Mouse (Mus musculus): ENCODE measurements at regions not wholly inside any gene's neighbourhood (a gene's known extent, or its start where the extent isn't known, plus 50 kb on each side); places are given as distances from the start of the nearest gene placed in this dataset.

DNA sequence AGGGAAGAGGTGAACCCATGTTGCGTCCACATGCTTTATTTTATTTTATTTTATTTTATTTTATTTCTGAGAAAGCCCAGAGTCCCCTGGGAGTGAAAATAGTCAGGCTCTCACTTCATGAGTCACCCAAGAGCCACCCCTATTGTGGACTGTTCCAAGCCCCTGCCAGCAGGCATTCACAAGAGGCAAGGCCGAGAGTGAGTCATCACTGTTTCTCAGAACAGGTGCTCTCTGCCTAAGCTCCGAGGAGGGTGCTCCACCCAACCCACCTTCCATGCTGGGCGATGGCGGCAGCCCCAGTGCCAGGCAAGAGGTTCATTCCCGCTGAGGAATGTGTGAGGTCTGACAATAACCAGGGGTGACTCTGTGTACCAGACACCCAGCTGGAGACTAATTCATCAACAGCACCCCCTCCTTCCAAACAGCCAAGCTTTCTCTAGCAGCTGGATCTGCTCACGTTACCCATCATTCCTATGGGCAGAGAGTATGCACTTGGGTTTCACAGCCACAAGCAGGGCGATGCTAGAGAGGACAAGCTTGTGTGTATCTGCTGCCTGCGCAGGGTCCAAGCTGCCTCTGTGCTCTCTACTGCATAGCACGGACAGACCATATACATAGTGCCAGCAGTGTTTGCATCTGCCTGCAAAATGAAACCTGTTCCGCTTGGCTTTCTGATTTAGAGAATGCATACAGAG is 122.8 kb downstream of the Zfp706 start:
- DNase-seq, result no peak

DNA sequence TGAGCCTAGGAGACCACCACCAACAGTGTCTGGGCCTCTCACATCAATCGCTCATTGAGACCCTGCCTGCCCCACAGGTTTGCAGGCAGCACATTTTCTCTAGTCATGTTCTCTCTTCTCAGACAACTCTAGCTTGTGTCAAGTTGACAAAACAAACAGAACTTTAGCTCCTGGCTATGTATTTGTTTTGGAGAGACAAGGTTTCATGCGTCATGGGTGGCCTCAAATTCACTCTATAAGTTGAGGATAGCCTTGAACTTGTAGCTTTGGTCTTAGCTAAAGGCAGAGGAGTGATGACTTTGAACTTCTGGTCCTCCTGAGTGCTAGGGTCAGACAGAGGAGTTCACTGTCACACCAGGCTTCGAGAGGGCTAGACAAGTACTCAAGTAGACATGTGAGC is 123.5 kb downstream of the Zfp706 start:
- no peak for DNase-seq

DNA sequence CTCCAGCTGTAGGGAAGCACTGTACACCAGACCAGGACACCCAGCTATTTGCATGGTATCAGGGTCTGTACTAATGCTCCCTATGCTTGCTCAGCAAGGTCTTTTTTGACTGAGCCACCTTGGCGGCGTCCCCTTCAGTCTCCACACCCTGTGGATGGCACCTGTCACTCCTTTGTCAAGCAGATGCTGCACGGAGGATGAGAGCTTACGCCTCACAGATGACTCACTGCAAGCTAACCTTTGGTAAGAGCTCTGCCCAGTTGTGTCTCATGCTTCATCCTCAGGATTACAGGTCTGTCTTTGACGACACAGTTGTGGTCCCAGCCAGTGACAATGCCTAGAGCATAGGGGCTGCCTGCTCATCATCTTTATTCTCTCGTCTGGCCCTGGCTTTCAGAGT is 124.4 kb downstream of the Zfp706 start:
- DNase-seq, result no peak

DNA sequence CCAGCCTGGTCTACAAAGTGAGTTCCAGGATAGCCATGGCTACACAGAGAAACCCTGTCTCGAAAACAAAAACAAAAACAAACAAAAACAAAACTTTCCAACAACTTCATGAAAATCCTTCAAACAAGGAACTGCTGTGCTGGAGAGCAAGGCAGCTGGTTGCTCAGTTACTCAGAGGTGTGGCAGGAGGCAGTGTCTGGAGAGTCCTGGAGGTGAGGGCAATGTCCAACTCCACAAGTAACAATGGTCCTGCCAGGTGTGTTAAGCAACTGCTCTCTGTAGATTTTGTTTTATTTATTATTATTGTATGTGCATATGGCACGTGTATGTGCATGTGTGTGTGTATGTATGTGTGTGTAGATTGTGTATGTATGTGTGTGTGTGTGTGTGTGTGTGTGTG is 126.0 kb downstream of the Zfp706 start:
- no peak for DNase-seq

DNA sequence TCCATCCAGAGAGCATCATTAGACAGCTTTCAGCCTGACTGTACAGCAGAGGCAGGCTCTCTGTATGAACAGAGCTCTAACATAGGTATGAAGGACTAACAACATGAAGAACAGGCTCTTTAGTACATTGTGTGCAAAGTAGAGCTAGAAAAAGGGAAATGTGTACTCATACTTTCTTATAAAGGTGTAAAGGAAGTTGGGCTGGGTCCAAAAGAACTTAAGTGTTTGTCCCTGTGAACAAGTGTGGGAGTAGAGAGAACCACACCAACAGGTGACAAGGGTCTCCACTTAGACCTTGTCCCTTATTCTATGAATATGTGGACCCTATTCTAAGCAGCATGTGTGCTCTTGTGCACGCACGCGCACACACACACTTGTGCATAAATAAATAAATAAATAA is 127.0 kb downstream of the Zfp706 start:
- DNase-seq, result no peak

DNA sequence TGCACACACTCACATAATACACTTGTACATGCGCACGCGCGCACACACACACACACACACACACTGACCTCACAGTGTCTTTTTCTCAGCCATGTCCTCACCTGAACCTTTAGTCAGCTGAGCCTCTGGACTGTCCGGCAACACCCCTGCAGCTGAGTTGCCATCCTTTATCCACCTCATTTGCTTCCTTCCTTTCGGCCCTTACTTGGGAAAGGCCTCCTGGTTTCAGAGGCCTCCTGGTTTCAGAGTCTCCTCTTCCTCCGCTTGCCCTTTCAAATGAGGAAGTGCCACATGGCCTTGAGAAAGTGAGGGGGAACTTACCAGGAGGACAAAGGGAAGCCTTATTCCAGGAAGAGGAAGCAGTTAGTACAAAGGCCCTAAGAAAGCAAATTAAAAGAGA is 128.0 kb downstream of the Zfp706 start:
- DNase-seq, result no peak

DNA sequence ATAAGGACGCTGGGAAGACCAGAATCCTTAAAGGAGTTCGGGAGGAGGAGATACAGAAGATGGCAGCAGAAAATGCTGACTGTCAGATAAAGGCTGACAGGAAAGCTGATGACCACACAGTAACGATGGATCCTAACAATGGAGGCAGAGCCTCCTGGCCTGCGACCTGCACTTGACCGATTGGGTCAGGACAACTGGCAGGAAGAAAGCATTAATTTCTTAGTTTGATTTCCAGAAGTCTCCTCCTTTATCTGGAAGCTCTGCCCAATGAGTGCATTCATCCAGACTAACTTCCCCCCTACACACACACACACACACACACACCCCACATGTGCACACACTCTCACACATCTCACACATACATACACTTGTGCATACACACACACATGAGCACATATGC is 128.6 kb downstream of the Zfp706 start:
- no peak for DNase-seq

DNA sequence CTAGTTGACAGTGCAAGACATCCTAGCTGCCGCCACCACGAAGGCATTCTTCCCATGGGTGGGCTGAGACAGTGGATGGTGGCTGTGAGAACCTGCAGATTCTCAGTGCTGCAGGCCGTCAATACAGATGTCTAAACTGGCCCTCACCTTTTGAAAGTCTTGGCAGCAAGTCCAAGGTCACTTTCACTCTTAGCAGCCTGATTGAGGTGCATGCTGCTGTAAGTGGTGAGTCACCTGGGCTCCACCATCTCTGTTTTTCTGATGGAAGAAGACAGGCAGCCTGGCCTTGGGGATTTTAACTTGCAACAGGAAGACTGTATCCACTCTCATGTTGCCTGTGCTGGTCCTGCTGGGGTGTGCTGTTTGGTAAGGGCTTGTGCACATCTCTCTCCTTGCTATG is 129.3 kb downstream of the Zfp706 start:
- no peak for DNase-seq

DNA sequence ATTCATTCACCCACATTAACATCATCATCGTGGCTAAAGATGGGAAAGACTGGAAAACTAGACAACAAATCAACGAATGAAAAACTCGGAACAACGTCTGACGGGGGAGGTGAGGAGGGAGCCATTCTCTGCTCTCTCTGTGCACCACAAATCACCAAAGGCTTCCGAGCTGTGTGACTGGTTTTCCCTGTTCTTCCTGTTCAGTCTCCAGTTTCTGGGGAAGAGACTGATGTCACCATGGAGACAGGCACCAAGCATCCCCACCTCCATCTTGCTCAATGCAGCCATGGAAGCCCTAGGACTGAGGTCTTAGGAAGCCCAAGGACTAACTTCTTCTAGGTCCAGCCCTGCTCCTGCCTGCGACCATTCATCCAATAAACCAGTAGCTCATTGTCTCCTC is 130.1 kb downstream of the Zfp706 start:
- DNase-seq, result no peak

DNA sequence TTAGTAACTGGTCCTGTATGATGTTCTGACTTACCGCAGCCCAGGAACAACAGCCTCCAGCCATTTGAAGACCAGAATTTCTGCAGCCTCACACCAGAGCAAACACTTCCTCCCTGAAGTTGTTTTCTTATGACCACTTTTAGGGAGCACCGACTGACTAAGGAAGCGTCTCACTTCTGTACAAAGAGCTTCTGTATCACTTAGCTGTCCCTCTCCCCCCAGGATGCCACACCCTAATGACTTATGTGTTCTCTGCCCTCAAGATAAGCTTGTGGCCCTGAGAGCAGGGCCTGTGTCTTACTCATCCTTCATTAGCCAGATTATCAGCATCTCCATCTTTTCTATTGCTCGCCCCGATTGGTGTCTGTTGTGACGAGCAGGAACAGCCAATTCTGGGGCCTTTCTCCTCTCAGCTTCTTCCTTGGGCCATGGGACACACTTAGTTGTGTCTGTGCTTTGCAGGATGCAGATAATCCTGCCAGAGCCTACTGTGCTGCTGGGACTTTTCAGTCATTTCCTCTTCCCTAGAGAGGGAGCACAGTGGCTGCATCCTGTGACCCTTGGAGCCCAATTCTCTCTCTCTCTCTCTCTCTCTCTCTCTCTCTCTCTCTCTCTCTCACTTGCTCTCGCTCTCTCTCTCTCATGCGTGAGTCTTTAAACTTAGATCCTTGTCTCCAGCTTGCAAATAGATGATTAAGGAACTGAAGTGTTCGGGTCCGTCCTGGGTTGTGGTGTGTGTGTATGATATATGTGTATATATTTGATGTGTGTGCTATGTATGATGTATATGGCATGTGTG is 131.4 kb downstream of the Zfp706 start:
- no peak for DNase-seq

DNA sequence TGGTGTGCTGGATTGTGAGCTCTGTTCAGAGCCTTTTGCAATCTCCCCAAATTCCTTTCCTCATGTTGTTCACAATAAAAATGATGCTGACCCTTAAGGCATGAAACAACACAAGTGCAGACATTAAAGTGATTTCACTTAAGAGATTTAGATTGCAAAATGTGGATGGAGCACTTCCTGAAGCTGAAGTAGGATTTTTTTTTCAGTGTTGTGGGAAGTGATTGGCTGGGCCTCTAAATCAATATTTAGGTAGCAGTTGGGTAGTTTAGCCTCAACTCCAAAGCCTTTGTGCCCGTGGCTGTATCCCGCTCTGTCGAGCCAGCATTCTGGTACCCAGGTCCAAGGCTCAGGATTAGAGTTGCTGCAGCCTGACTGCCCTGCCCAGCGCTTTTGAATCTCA is 133.0 kb downstream of the Zfp706 start:
- DNase-seq, result no peak

DNA sequence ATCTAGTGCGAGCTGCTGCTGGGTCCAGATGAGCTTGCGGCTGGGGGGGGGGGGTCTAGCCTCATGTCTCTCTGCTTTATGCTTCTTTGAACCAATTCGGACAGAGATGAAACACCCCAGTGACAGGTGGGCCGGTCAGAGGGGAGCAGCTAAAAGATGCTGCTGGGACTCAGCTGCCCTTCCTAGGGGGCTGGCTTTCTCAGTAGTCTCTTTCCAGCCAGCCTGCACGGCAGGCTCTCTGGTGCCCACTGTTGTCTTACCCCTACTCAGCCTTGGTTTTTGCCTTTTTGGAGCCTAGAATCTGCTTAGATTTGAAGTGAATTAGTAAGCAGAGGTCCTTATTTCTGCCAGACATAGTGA is 133.7 kb downstream of the Zfp706 start:
- DNase-seq, result no peak

DNA sequence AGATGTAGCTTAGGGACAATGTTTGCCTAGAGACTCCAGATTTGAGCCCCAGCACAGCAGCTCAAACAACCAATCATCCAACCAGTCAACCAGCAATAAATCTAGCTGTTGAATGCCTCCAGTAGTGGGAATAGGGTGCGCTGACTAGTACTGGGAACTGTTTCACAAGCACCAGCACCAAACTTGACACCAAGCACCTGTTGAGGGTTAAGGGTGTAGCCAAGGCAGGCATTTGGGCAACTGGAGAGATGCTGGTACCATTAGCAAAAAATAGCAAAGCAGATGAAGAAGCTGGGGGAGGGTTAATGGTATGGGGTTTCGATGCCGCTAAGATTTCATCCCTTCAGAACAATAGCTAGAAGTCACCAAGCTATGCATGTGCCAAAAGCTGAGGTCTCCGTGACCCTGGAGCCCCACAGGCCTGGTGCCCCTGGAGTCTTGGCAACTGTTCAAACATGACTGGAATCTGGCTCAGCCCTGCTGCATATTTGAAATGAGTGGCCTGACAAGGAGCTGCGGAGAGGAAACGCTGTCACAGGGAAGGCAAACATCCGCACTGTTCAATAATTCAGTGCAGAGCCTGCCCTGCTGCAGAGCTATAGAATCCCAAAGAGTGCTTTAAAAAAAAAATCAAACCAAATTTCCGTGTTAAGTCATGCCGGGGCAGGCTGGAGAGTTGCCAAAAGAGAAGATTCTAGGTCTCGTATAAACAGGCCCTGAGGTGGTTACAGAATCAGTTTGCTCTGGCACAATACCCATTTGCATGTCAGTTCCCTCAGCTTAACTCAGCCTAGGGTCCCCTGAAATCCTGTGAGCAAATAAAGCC is 134.3 kb downstream of the Zfp706 start:
- DNase-seq, result peak; percentile 57 to 59

DNA sequence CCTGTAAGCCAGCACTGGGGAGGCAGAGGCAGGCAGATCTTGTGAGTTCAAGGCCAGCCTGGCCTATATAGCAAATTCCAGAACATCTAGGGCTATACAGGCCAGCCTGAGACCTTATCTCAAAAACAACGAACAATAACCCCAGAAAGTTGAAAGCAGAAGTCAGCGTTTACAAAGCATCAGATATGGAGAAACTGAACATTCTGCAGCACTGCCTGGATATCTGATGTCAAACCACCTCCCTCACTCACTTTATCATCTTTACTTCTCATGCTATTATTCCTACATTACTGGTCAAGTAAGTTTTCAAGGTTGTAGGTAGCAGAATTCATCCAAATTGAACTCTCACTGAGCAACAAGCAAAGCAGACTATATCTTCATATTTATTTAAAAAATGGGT is 135.0 kb downstream of the Zfp706 start:
- no peak for DNase-seq

DNA sequence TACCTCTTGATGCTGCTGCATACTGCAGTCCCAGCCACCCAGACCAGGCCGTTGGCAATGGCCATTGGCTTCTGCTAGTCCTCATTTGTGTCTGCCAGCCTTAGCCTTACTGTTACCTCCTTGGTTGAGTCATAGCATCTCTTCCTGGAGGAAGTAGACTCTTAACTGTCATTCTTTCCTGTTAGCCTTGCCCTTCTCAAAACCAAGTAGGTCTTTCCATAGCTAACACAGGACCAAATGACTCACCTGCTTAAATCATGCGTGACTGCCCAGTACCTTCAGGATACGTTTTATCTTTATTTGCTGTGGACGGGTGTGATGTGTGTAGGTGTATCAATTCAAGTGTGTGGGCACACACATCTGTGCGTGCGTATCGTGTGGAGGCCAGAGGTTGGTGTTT is 136.9 kb downstream of the Zfp706 start:
- DNase-seq, result no peak

DNA sequence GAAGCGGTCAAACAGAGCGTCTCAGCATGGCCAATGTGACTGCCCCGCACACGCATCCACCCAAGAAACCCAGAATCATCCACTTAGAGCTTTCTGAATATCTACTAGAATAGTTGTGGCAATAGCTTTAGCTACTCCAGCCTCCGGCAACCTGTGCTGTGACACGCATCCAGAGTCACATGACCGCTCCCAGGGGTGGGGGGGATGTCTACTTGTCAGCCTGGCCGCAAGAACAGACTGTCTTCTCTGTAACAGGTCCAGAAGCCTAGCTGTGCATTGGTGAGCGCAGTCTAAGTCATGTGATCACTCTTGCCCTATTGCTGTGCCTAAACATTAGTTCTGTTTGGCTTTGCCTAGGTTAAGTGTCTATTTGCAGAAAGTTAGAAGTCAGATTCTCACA is 137.5 kb downstream of the Zfp706 start:
- peak in 1 of 2 experiments; percentile 19 for DNase-seq

DNA sequence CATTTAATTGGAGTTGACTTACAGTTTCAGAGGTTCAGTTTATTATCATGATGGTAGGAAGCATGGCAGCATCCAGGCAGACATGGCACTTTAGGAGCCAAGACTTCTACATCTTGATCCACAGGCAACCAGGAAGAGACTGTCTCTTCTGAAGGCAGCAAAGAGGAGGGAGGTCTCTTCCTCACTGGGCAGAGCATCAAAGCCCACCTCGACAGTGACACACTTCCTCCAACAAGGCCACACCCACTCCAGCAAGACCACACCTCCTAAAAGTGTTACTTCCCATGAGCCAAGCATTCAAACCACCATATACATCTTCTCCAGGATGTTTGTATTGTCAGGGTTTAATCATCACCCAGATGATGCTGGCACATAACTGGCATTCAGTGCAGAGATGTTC is 141.5 kb downstream of the Zfp706 start:
- no peak for DNase-seq

DNA sequence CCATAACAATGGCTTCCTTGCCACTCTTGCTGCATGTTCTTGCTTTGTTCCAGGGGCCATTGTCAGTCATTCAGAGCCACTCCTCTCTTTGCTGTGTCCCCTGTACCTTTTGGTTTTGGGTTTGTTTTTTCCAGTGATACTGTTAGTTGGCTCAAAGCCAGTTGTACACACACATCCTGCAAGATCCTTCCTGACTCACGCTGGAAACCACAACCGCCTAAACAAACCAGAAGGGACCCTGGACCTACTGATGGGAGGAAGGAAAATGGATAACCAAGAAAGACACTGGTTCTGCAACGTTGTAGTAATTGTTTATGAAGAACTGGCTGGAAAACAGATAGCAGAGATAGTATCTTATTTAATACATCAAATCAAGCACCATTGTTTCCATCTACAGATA is 142.2 kb downstream of the Zfp706 start:
- DNase-seq, result no peak

DNA sequence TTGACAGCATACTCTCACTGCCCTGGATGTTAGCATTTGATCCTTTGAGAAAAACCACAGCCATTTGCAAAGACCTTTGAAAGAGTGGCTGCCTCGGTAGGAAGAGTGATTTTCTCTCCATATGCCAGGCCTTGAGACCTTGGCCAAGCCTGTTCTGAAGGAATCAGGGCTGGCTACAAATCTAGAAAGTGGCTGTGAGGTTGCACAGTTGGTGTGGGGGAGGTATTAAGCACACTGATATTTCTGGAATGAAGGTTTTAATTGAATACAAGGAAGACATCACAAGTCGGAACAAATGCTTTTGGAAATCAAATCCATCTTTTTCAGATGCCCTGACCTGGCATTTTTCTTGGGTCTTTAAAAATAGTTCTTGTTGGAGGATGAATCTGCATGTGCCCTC is 143.5 kb downstream of the Zfp706 start:
- no peak for DNase-seq

DNA sequence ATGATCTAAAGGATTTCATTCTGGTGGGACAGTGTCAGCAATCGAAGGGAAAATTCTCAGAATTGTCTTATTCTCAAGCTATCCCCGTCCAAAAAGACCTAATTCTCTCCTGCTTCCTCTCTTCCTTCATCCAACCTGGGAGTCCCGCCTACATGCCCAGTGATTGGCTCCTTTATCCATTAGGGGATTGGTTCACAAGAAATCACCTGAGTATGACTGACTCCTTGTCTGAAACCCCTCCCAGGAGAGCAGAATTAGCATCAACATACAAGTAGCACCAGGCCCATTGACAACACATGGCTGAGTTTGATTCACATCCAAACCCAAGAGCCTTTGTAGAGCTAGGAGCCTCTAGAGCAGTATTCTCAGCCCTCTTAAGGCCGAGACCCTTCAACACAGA is 148.9 kb downstream of the Zfp706 start:
- no peak for DNase-seq

DNA sequence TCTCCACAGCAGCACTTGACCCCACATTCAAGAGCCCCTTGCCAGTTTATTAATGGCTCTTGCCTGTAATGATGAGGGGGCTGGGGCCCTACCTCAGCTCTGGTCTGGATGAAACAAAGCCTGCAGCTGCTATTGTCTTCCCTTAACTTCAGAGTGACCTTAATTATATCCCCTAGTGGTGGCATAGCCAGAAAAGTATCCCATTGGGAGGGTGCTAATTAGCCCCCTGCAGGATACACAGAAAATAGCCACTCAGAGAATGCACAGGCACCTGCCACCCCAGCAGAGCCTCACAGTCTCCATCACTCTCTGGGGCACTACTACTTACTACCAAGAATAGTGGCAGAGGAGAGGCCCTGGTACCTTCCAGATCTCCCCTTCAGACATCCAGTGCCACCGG is 150.0 kb downstream of the Zfp706 start:
- DNase-seq, result no peak

DNA sequence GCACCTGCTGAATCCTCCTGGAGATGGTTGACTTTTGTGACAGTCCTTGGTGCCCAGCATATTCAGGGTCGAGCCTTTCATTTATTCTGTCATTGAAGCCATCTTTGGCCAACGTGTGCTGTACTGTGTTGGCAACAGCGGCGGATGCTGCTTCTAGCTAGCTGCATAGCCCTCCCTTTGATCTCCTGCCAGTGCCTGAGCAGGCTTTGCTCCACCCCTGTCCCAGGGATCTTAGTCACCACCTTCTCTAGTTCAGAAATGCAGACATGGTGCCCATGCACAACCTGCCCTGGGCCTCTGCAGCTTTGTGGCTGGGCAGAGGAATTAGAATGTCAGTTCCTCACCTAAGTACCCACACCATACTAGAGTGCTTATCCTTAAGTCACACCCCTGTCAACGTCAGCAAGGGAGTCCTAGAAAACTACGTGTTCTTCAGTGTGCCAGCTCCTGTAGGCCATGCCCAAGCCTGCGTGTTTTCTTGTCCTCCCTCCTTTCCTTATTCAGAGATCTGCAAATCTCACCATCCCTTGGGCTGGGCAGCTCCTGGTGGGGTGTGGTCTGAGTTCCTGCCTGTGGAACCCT is 151.9 kb downstream of the Zfp706 start:
- peak; percentile 45 to 62 for DNase-seq

DNA sequence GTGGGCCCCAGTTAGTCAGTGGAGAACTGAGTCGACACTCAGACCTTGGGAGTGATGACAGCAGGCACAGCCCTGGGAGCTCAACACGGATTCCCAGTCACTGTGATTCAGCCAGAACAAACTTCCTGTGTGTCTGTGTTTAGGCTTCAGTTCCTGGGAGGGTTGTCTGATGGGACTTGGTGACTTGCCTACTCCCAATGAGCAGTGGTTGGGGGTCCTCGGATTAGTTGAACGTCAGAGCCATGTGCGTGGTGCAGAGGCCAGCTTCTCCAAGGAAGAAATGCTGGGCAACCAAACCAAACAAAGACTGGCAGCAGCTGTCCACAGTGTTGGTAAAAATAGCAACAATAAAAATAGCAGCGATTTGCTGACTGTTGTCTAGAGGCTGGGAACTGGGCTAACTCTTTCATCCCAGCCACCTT is 152.7 kb downstream of the Zfp706 start:
- DNase-seq, result peak; percentile 50 to 52

All from cerebellum, postnatal 14 days (tissue).